Mouse (Mus musculus): ENCODE measurements around the gene Prkra. TPM values are rescaled to one million over a fixed set of nuclear protein-coding genes. Genes with fewer than 3 reads are reported as not detected.
A peak's percentile ranks its signal among the peaks of the same experiment; 100 is the strongest.

Gene Prkra
- total and polyA plus RNA-seq, 3 experiments = 7.0 to 13.7 (median 8.4) TPM

GRCm38 (mm10) chr2:76672966-76673392, 25.2 kb upstream of the Prkra start, which contains the start of gene Fkbp7 (continued):
- TF ChIP-seq MAZ (IDR thresholded peaks at IDR 0.05; ENCODE audit: low read depth, low read length) = no peak
- no peak for TF ChIP-seq MAFK (IDR thresholded peaks at IDR 0.05; ENCODE audit: insufficient replicate concordance, low read length)
- TF ChIP-seq CHD1 (IDR thresholded peaks at IDR 0.05; ENCODE audit: low read depth, low read length) = no peak
- TF ChIP-seq ZNF384 (IDR thresholded peaks at IDR 0.05; ENCODE audit: low read depth, low read length) = no peak
- TF ChIP-seq E2F4 (IDR thresholded peaks at IDR 0.05; ENCODE audit: insufficient replicate concordance, low read depth, low read length) = no peak
- no peak for TF ChIP-seq EP300 (IDR thresholded peaks at IDR 0.05; ENCODE audit: low read length)
- no peak for TF ChIP-seq USF2 (conservative IDR thresholded peaks at IDR 0.05; ENCODE audit: low read depth, low read length)
- TF ChIP-seq CHD2 (IDR thresholded peaks at IDR 0.05; ENCODE audit: low read length) = no peak
- TF ChIP-seq TBP (conservative IDR thresholded peaks at IDR 0.05; ENCODE audit: low read depth, low read length) = peak; percentile 87
- no peak; the same call in 1 of the 2 replicates for TF ChIP-seq NRF1 (IDR thresholded peaks at IDR 0.05; ENCODE audit: low read depth, low read length)
- no peak; the same call in 1 of the 2 replicates for TF ChIP-seq IRF4 (IDR thresholded peaks at IDR 0.05; ENCODE audit: low read depth, low read length)
- TF ChIP-seq HCFC1 (IDR thresholded peaks at IDR 0.05; ENCODE audit: low read depth, low read length) = no peak

DNA sequence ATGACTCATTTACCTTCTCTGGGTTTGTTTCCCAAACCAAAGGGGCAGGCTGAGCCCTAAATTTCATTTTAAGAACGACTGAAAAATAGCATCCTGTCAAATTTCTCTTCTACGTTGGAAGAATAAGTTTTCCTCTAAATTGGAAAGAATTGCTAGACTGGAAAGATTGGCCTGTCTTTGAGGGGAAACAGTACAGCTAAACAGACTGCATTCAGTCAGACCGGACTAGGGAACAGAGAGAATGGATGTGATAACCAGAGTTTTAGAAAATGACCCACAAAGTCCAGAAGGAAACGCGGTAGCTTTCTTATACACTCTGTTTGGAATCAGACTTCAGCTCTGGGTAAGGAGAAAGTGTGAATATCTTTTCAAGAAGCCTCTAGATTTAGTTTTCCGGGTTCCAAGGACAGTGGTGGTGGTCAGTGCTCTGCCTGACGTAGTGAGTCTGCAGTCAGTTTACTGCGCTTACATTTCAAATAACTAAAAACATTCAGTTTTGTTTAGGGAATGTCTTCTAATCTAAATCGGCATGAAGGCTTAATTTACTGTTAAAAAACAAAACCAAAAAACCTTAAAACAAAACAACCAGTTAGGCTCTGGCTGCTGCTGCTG, 24.4 kb upstream of the Prkra start:
- TF ChIP-seq SIN3A (IDR thresholded peaks at IDR 0.05; ENCODE audit: low read length) (peak; percentile 43; the same call in 1 of the 2 replicates), CHD1 (IDR thresholded peaks at IDR 0.05; ENCODE audit: low read depth, low read length) (peak; percentile 73), ZC3H11A (IDR thresholded peaks at IDR 0.05; ENCODE audit: low read depth, low read length) (no peak), NELFE (IDR thresholded peaks at IDR 0.05; ENCODE audit: low read depth, low read length) (no peak), IRF4 (IDR thresholded peaks at IDR 0.05; ENCODE audit: low read depth, low read length) (no peak), HCFC1 (IDR thresholded peaks at IDR 0.05; ENCODE audit: low read depth, low read length) (no peak)
- H3K9ac ChIP-seq (ENCODE audit: insufficient read depth, low read depth) = peak overlapping the region; percentile 76
- DNase-seq (ENCODE audit: extremely low read depth) = peak; percentile 14
- H3K4me2 ChIP-seq (ENCODE audit: insufficient read depth, low read depth, poor library complexity, severe bottlenecking) = peak overlapping the region; percentile 94
- H3K27ac ChIP-seq (ENCODE audit: insufficient read depth, low read depth) = no peak overlapping the region; the same call in 1 of the 2 replicates
- peaks cover 0 to 15% of the 10 kb centered on the region in 2 experiments; a peak in 2 of 4 replicates for H3K4me1 ChIP-seq (ENCODE audit: control insufficient read depth in 1 of 2, insufficient read depth in 2 of 2)
- dilution Hi-C loops (cut with MboI; ENCODE audit: extremely low pct_ligation_motif_present, extremely low pct_unique_long_range_greater_than_20kb, low sequenced_read_pairs) (no loop called here), in situ Hi-C loops (cut with MboI; ENCODE audit: low pct_ligation_motif_present, low pct_unique_long_range_greater_than_20kb, low sequenced_read_pairs) (no loop called here)
- peaks cover 0 to 16% of the 10 kb centered on the region in 2 experiments for H3K36me3 ChIP-seq (replicated peaks in 1 of 2; ENCODE audit: control insufficient read depth in 1 of 2, insufficient read depth in 1 of 2, low read length in 1 of 2)
- H3K79me2 ChIP-seq (replicated peaks; ENCODE audit: control insufficient read depth, extremely low read depth, insufficient read depth, poor library complexity, severe bottlenecking) = peaks cover 20% of the 10 kb centered on the region
- peak overlapping the region; percentile 65 to 79 (median 75) for H3K4me3 ChIP-seq (replicated peaks in 1 of 3; ENCODE audit: low read depth in 2 of 3, low read length in 2 of 3, poor library complexity in 1 of 3)
- H3K27me3 ChIP-seq (replicated peaks) = no peaks in the 10 kb centered on the region
- no peaks in the 10 kb centered on the region for H3K9me3 ChIP-seq (replicated peaks; ENCODE audit: low read length)

DNA sequence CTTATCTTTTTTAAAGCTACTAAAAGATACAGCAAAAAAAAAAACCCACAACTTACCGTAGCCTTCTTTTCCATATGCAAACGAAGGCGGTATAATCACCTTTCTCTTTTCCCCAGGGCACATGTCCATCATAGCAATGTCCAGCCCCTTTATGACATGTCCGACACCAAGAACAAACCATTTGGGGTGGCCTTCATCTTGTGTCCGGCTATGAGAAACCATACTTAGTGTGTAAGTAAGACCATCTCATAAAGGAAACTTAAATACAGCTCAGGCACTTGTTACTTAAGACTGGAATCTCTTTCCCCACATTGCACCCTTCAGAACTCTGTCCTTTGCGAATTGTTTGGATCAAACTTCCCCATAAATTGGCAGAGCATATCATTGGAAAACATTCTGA, 23.8 kb upstream of the Prkra start:
- no peak for DNase-seq (ENCODE audit: extremely low read depth)
- dilution Hi-C loops (cut with MboI; ENCODE audit: extremely low pct_ligation_motif_present, extremely low pct_unique_long_range_greater_than_20kb, low sequenced_read_pairs) = no loop called here

More for the DNA sequence above, 23.8 kb upstream of the Prkra start:
- TF ChIP-seq ZC3H11A (IDR thresholded peaks at IDR 0.05; ENCODE audit: low read depth, low read length) = no peak
- TF ChIP-seq NELFE (IDR thresholded peaks at IDR 0.05; ENCODE audit: low read depth, low read length) = no peak
- peak; percentile 62; the same call in 1 of the 2 replicates for TF ChIP-seq ZNF384 (IDR thresholded peaks at IDR 0.05; ENCODE audit: low read depth, low read length)
- TF ChIP-seq GABPA (IDR thresholded peaks at IDR 0.05; ENCODE audit: insufficient replicate concordance, low read depth, low read length) = no peak
- TF ChIP-seq ELF1 (IDR thresholded peaks at IDR 0.05; ENCODE audit: low read depth, low read length) = no peak
- peak overlapping the region; percentile 94 for H3K4me2 ChIP-seq (ENCODE audit: insufficient read depth, low read depth, poor library complexity, severe bottlenecking)
- no peaks in the 10 kb centered on the region for H3K27me3 ChIP-seq (replicated peaks)
- H3K36me3 ChIP-seq (replicated peaks in 1 of 2; ENCODE audit: control insufficient read depth in 1 of 2, insufficient read depth in 1 of 2, low read length in 1 of 2) = peaks cover 0 to 21% of the 10 kb centered on the region in 2 experiments
- peaks cover 16% of the 10 kb centered on the region for H3K79me2 ChIP-seq (replicated peaks; ENCODE audit: control insufficient read depth, extremely low read depth, insufficient read depth, poor library complexity, severe bottlenecking)
- H3K4me1 ChIP-seq (ENCODE audit: control insufficient read depth in 1 of 2, insufficient read depth in 2 of 2) = peaks cover 0 to 11% of the 10 kb centered on the region in 2 experiments; a peak in 2 of 4 replicates
- in situ Hi-C loops (cut with MboI; ENCODE audit: low pct_ligation_motif_present, low pct_unique_long_range_greater_than_20kb, low sequenced_read_pairs) = no loop called here
- peak overlapping the region; percentile 76 for H3K9ac ChIP-seq (ENCODE audit: insufficient read depth, low read depth)
- no peak overlapping the region for H3K27ac ChIP-seq (ENCODE audit: insufficient read depth, low read depth)
- H3K4me3 ChIP-seq (replicated peaks in 1 of 3; ENCODE audit: low read depth in 2 of 3, low read length in 2 of 3, poor library complexity in 1 of 3) = peak overlapping the region; percentile 65 to 79 (median 75)
- no peaks in the 10 kb centered on the region for H3K9me3 ChIP-seq (replicated peaks; ENCODE audit: low read length)

Data from CH12.LX (cell line).